Mouse (Mus musculus): ENCODE measurements around the gene Arl16. TPM values are rescaled to one million over a fixed set of nuclear protein-coding genes. Genes with fewer than 3 reads are reported as not detected.

Gene Arl16
- polyA plus RNA-seq (2015; fragmentation: Nextera tagmentation; extraction: Ambion mirVana): 28.0 and 33.5 TPM in 2 replicates

GRCm38 (mm10) chr11:120467051-120467735 lies at the start of gene Arl16:
Gene Arl16 (minus strand): TSS chr11:120467607.

DNA sequence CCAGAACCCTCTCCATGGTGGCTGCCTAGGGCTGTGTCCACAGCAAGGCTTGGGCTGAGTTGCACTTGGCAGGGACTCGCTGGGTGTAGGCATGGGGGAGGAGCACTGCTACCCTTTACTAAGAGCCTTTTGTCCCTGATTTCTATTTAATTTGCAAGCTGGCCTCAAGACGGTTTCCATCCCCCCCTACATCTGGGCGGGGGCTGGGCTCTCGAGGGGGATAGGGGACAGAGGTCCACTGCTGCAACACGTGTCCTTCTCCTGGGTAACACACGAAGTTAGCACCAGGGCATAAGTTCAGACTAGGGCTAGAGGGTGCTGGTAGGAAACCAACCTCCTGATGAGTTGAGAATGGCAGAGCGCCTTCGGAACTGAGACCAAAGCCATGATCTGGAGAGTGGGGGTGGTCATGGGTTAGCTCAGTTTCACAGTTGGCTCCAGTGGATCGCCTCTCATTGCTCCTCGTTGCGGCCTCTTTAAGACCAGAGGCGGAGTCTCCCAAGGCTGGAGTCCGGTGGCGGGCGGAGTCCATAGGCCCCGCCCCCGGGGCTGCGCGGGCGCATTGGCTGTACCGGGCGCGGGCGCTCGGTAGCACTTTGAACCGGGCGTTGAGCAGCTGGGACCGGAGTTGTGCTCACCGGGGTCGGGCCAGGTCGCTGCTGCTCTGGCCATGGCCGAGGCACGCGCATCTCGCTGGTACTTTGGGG lies 24.1 kb upstream of the Arl16 start, which contains the start of gene Slc25a10:
Gene Slc25a10, plus strand, starts transcription at position 524 of the 707 bp plus-strand sequence.

GRCm38 (mm10) chr11:120484265-120484981 lies 17.0 kb upstream of the Arl16 start, which contains the start of gene Mrpl12:
Gene Mrpl12 (plus strand): TSS chr11:120484613.

GRCm38 (mm10) chr11:120457772-120458751 lies 9.3 kb downstream of the Arl16 start, which contains the start of the genes Oxld1 and Ccdc137:
Gene Oxld1 (minus strand): TSS chr11:120458068.
Gene Ccdc137 (plus strand): TSS chr11:120458115.

DNA sequence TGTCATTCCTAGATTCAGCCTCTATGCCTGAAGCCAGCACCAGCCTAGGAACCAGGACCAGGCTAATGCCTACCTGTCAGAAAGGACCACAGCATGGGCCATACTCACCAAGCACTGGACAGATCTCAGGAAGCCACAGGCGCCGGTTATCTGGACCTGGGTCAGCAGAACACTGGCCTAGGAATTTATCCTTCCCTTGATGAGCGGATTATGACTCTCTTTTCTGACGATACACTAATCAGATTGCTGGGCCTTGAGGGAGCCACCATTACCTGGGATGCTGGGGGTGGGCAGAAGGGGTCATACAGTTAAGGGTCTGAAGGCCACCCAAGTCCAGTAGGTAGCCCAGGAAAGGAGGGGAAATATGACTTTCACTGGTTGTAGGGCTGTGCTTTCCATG lies 14.1 kb downstream of the Arl16 start, which contains the start of gene Pde6g:
Gene Pde6g, minus strand, starts transcription at position 195 of the 400 bp plus-strand sequence.

DNA sequence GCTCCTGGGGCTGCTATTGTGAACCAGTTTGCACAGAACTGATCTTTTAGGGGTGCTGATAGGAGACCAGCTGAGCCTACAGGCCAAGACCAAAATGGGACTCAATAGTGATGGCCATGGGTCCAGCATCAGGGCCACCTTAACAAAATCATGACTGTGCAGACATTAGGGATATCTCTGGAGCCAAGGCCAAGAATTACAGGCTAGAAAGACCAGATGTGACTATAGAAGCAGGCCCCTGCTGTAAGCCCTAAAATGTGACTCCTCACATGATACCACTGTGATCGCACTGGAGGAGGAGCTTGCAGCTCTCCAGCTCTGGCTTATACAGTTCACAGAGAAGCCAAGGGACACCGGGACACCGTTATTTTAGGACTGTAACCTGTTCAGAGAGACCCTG lies 25.1 kb downstream of the Arl16 start, which contains the start of gene Tspan10:
Gene Tspan10, plus strand, starts transcription at position 301 of the 400 bp plus-strand sequence.

DNA sequence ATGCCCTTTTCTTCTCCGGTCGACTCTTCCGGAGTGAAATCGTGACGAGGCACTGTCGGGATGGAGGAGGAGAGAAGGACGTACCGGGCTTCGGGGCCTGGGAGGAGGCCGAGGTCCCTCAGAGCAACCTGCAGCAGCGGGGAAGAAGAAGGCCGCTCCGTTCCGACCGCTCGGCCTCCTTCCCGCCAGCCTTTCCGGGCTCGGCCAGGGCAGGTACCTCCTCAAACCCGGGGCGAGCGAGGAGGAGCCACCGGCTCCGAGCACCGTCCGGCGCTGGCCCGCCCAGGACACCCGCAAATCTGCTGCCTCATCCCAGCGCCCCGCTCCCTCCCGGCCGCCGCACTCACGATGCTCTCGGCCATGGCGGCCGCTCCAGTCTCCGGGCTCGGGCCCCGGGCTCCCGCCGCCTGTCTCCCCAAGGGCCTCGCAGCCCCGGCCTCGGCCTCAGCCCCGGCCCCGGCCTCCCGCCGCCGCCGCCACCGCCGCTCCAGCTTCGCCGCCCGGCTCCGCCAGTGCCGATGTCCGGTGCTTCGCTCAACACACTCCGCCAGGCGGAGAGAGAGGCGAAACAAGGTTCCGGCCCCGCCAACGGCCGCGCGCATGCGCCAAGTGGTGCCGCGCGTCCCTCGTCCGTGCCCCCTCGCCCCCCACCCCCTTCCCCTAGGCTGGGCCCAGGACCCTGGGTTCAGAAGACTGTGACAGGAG lies 30.1 kb downstream of the Arl16 start, which contains the start of gene Nploc4:
Gene Nploc4, minus strand, starts transcription at position 557 of the 705 bp plus-strand sequence.

Other genes with a start within 250 kb of the Arl16 start
- gene Bahcc1, start 234.7 kb downstream of the Arl16 start, polyA plus RNA-seq (2015; fragmentation: Nextera tagmentation; extraction: Ambion mirVana): 2.8 and 3.3 TPM in 2 replicates
- 620 and 703 TPM in 2 replicates for gene Actg1, start 119.1 kb downstream of the Arl16 start, polyA plus RNA-seq (2015; fragmentation: Nextera tagmentation; extraction: Ambion mirVana)
- gene Fscn2, start 106.1 kb downstream of the Arl16 start, polyA plus RNA-seq (2015; fragmentation: Nextera tagmentation; extraction: Ambion mirVana): 3.7 and 3.9 TPM in 2 replicates
- gene Faap100, start 88.8 kb downstream of the Arl16 start, polyA plus RNA-seq (2015; fragmentation: Nextera tagmentation; extraction: Ambion mirVana): 13.6 and 17.9 TPM in 2 replicates
- gene Nploc4, start 29.9 kb downstream of the Arl16 start, polyA plus RNA-seq (2015; fragmentation: Nextera tagmentation; extraction: Ambion mirVana): 26.1 and 28.5 TPM in 2 replicates
- 0.07 TPM in 1 of 2 replicates, not detected in the other for gene Tspan10, start 25.0 kb downstream of the Arl16 start, polyA plus RNA-seq (2015; fragmentation: Nextera tagmentation; extraction: Ambion mirVana)
- gene Pde6g, start 14.1 kb downstream of the Arl16 start, polyA plus RNA-seq (2015; fragmentation: Nextera tagmentation; extraction: Ambion mirVana): 0.32 and 0.35 TPM in 2 replicates
- 40.3 and 48.5 TPM in 2 replicates for gene Oxld1, start 9.5 kb downstream of the Arl16 start, polyA plus RNA-seq (2015; fragmentation: Nextera tagmentation; extraction: Ambion mirVana)
- 8.1 and 8.7 TPM in 2 replicates for gene Ccdc137, start 9.5 kb downstream of the Arl16 start, polyA plus RNA-seq (2015; fragmentation: Nextera tagmentation; extraction: Ambion mirVana)
- 191 and 195 TPM in 2 replicates for gene Mrpl12, start 17.0 kb upstream of the Arl16 start, polyA plus RNA-seq (2015; fragmentation: Nextera tagmentation; extraction: Ambion mirVana)
- 15.4 and 38.7 TPM in 2 replicates for gene Slc25a10, start 24.2 kb upstream of the Arl16 start, polyA plus RNA-seq (2015; fragmentation: Nextera tagmentation; extraction: Ambion mirVana)
- 0.17 and 0.27 TPM in 2 replicates for gene Gcgr, start 63.1 kb upstream of the Arl16 start, polyA plus RNA-seq (2015; fragmentation: Nextera tagmentation; extraction: Ambion mirVana)
- gene Mcrip1, start 82.1 kb upstream of the Arl16 start, polyA plus RNA-seq (2015; fragmentation: Nextera tagmentation; extraction: Ambion mirVana): 123 and 145 TPM in 2 replicates
- 121 and 146 TPM in 2 replicates for gene Ppp1r27, start 83.5 kb upstream of the Arl16 start, polyA plus RNA-seq (2015; fragmentation: Nextera tagmentation; extraction: Ambion mirVana)
- 311 and 389 TPM in 2 replicates for gene P4hb, start 105.6 kb upstream of the Arl16 start, polyA plus RNA-seq (2015; fragmentation: Nextera tagmentation; extraction: Ambion mirVana)
- gene Arhgdia, start 114.0 kb upstream of the Arl16 start, polyA plus RNA-seq (2015; fragmentation: Nextera tagmentation; extraction: Ambion mirVana): 252 and 323 TPM in 2 replicates
- gene Alyref, start 130.8 kb upstream of the Arl16 start, polyA plus RNA-seq (2015; fragmentation: Nextera tagmentation; extraction: Ambion mirVana): 130 and 181 TPM in 2 replicates
- 109 and 118 TPM in 2 replicates for gene Anapc11, start 130.8 kb upstream of the Arl16 start, polyA plus RNA-seq (2015; fragmentation: Nextera tagmentation; extraction: Ambion mirVana)
- gene Npb, start 140.9 kb upstream of the Arl16 start, polyA plus RNA-seq (2015; fragmentation: Nextera tagmentation; extraction: Ambion mirVana): 1.2 and 2.0 TPM in 2 replicates
- gene Pcyt2, start 150.3 kb upstream of the Arl16 start, polyA plus RNA-seq (2015; fragmentation: Nextera tagmentation; extraction: Ambion mirVana): 35.3 and 46.1 TPM in 2 replicates
- 11.3 and 14.0 TPM in 2 replicates for gene Sirt7, start 157.6 kb upstream of the Arl16 start, polyA plus RNA-seq (2015; fragmentation: Nextera tagmentation; extraction: Ambion mirVana)
- 22.0 TPM in 2 replicates for gene Mafg, start 166.0 kb upstream of the Arl16 start, polyA plus RNA-seq (2015; fragmentation: Nextera tagmentation; extraction: Ambion mirVana)
- gene Pycr1, start 176.2 kb upstream of the Arl16 start, polyA plus RNA-seq (2015; fragmentation: Nextera tagmentation; extraction: Ambion mirVana): 24.8 and 35.6 TPM in 2 replicates
- gene Myadml2, start 180.6 kb upstream of the Arl16 start, polyA plus RNA-seq (2015; fragmentation: Nextera tagmentation; extraction: Ambion mirVana): 73.4 and 83.9 TPM in 2 replicates
- 1.9 and 3.8 TPM in 2 replicates for gene Notum, start 193.6 kb upstream of the Arl16 start, polyA plus RNA-seq (2015; fragmentation: Nextera tagmentation; extraction: Ambion mirVana)
- gene Aspscr1, start 205.4 kb upstream of the Arl16 start, polyA plus RNA-seq (2015; fragmentation: Nextera tagmentation; extraction: Ambion mirVana): 63.0 and 64.1 TPM in 2 replicates
- 105 and 106 TPM in 2 replicates for gene Cenpx, start 246.1 kb upstream of the Arl16 start, polyA plus RNA-seq (2015; fragmentation: Nextera tagmentation; extraction: Ambion mirVana)
- 12.6 and 14.1 TPM in 2 replicates for gene Lrrc45, start 246.3 kb upstream of the Arl16 start, polyA plus RNA-seq (2015; fragmentation: Nextera tagmentation; extraction: Ambion mirVana)